Mouse (Mus musculus) B cell, adult (primary cell): ENCODE data around the gene Anp32e. TPM values are rescaled to one million over a fixed set of nuclear protein-coding genes. Genes with fewer than 3 reads are reported as not detected.

ENCODE experiments used
- total RNA-seq: library from RNA; stranded (reverse); gene quantifications from 4 replicates; pipeline ENCODE4 v1.2.4, GENCODE M21; 2023; ENCODE audit not compliant: inconsistent age

Gene Anp32e
- 103 to 121 TPM (median 117 TPM) in 4 replicates for total RNA-seq

DNA sequence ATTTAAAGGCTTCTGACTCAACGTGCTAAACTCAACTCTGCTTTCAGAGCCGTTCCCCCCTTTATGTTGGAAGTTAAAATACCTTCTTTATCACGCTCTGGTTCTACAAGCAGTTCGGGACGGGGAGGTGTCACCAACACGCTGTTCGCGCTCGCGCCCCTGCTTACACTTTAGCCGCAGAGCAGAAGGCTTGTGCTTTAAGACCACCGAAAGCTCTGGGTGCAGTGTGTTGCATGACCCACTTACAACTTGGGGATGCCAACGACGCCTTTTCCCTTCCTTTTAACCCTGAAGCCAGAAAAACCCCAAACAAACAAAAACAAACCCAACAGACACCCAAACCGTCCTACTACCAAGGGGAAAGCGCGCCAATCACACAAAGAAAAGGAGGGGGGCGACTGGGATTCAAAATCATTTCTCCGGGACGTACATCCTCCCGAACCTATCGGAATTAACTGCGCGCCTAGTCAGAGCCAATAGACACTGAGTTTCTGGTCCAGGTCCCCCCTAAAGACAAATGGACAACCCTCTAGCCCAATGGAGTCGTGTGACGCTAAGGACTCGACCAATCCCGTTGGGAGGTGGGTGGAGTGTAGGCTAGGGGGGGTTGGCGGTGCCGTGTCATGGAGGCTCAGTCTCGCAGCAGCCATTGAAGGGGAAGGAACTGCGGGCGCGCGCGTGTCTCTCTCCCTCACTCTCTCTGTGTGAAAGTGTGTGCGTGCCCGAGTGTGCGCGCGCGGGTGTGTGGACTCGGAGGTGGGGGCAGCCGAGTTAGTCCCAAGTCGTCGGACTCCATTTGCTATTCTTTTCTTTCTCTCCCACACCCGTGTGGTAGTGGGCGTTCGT lies at the start of gene Anp32e:
Anp32e (plus strand) TSS at position 589 of the 846 bp plus-strand sequence.

DNA sequence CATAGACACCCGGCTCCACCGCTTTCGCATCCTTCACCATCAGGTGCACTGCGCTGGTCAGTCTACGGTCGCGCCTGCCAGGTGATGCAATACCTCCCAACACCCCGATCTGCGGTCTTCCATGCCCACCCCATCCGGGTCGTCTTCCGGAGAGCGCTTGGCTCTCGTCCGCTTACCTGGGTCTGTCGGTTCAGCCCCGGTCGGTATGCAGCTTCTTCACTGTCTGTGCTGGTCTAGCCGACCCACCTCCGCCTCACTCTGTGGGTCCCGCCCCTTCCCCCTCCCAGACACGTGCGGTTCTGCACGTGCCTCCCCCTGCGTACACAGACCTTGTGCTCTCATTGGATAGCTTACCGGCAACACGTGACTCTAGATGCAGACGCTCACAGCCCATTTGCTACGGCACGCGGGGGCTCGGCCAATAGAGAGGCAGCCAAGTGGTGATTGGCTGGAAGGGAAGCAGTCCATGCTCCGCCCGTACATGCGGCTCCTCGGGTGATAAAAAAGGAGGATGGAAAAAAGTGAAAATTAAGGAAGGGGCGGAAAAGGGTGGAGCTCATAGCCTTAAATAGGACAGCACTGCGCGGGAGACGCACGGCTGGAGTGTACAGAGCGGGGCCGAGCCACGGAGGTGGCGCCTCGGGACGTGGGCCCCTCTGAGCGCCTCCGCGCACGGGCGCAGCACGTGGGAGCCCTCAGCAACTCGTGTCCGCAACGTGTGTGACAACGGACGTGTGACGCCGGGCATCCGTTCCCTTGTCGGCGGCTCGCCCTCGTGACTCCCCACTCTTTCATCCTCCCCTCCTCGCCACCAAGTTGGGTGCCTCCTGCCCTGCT lies 46.8 kb upstream of the Anp32e start, which contains the start of gene Ciart:
Ciart (minus strand) TSS at position 273 of the 837 bp plus-strand sequence.

DNA sequence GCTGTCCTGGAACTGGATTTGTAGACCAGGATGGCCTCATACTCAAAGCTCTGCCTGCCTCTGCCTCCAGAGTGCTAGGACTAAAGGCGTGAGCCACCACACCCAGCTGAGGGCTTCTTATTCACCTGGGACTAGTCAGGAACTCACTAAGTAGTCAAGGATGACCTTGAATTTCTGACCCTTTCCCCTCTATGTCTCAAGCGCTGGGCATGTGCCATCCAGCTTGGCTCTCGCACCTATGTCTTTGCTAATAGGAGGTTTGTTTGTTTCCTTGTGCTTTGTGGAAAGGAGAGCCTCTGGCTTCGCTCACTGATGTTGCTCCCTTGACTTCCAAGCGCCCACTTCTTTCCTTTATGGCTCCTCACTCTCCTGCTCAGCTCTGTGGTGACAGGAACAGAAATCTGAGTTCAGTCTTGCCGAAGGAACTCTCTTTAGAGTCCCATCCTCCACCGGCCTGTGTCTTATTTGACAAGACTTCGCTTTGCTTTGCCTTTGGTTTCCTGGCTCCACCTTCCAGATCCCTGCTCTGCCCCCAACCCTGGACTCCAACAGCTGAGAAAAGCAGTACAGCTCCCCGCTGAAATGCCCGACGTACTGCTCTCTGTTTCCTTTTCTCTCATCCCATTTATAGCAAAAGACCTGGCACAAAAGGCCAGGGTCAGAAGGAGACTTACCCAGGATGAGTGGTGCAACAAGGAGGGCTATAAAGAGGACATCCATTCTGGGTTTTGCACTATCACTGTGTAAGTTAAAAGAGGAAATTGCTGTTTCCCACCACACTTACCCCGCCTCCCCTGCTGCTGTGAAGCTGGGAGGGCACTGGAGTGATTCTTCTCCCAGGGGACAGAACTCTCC lies 37.6 kb upstream of the Anp32e start, which contains the start of gene BC028528:
BC028528 (minus strand) TSS at position 795 of the 855 bp plus-strand sequence.

DNA sequence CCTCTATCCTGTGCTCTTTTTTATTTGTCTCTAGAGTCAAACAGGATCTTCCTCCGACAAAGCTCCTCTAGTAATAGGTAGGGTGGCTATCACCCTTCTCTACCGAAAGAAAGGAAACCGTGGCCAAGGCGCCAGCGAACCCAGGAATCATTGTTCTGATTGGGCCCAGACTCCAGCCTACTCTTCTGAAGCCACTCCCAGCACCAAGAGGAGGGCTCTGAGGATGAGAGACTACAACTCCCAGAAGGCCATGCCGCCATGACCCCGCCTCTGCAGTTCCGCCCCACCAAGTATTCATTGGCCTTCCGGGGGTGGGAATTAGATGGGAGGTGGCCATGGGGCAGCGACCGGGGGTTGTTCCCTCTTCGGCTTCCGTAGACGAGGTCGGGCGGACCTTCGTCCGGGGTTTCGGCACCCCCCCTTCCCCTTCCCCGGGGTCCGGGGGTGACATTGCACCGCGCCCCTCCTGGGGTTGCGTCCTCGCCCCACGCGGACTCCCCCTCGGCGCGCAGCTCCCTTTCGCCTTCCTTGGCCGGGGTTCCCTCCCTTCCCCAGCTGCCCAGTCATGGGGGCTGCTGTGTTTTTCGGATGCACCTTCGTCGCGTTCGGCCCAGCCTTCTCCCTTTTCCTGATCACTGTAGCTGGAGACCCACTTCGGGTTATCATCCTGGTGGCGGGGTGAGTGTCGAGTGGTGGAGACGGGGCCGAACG lies 35.3 kb upstream of the Anp32e start, which contains the start of gene Aph1a:
Aph1a (plus strand) TSS at position 364 of the 711 bp plus-strand sequence.

DNA sequence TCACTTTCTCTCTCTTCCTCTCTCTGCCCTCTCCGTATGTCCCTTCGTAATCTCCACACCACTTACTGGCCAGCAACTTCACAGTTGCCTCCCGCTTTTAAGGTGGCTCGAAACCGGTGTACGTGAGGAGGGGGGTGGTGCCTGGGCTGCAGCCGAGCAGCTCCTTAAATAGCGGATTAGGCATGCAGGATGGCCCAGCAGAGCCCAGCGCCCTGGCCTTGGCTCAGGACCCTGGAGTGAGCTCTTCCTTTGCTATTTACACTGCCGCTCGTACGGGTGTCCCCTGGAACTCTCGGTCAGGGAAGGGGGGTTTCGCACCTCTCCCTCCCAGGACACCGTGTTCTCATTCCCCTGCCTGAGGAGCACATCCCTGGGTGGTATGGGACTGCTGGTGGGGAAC lies 24.5 kb upstream of the Anp32e start, which contains the start of gene Car14:
Car14 (minus strand) TSS at position 124 of the 400 bp plus-strand sequence.

DNA sequence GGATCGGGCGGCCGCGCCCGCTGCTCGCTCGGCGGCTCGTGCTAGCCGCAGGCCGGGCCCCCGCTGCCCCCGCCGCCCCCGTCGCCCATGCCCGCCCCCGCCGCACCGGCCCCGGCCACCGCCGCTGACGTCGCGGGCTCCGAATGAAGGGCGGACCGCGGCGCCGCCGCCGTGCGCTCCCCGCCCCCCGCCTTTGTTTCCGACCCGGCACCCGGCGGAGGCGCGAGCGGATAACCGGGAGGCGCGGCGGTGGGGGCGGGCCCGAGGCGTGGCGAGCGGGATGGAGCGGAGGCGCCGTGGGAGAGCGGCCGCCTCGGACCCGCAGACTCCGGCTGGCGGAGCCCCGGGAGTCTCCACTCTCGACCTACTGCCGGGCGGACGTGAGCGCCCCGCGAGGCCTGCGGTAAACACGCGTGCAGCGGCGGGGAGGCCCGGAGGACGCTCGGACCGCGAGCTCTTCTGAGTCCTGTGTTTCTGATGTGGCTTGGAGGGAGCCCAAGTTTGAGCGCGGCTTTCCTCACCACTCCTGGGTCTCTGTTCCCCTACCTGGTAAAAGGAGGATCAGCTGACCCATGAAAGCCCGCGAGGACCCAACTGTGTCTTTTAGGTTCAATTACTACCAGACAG lies 66.9 kb downstream of the Anp32e start, which contains the start of gene Plekho1:
Plekho1 (minus strand) TSS at position 200 of the 627 bp plus-strand sequence.

Other genes with a start within 250 kb of the Anp32e start
- gene Adamtsl4, start 241.3 kb upstream of the Anp32e start, total RNA-seq: 10.1 to 18.8 TPM (median 14.3 TPM) in 4 replicates
- 8.9 to 11.2 TPM (median 9.7 TPM) in 4 replicates for gene Ecm1, start 189.7 kb upstream of the Anp32e start, total RNA-seq
- 84.3 to 86.3 TPM (median 84.9 TPM) in 4 replicates for gene Tars2, start 169.0 kb upstream of the Anp32e start, total RNA-seq
- gene Rprd2, start 110.4 kb upstream of the Anp32e start, total RNA-seq: 93.2 to 115 TPM (median 103 TPM) in 4 replicates
- gene Prpf3, start 73.4 kb upstream of the Anp32e start, total RNA-seq: 89.6 to 102 TPM (median 98.9 TPM) in 4 replicates
- gene Mrps21, start 57.7 kb upstream of the Anp32e start, total RNA-seq: 103 to 115 TPM (median 109 TPM) in 4 replicates
- gene Ciart, start 47.0 kb upstream of the Anp32e start, total RNA-seq: 219 to 247 TPM (median 225 TPM) in 4 replicates
- 51.8 to 76.7 TPM (median 72.8 TPM) in 4 replicates for gene BC028528, start 37.2 kb upstream of the Anp32e start, total RNA-seq
- 44.8 to 57.9 TPM (median 54.3 TPM) in 4 replicates for gene Aph1a, start 35.3 kb upstream of the Anp32e start, total RNA-seq
- not detected in 4 replicates for gene Car14, start 24.6 kb upstream of the Anp32e start, total RNA-seq
- 203 to 253 TPM (median 234 TPM) in 4 replicates for gene Plekho1, start 66.8 kb downstream of the Anp32e start, total RNA-seq
- 16.8 to 29.1 TPM (median 20.3 TPM) in 4 replicates for gene Vps45, start 129.2 kb downstream of the Anp32e start, total RNA-seq
- gene Otud7b, start 175.3 kb downstream of the Anp32e start, total RNA-seq: 53.7 to 61.3 TPM (median 54.9 TPM) in 4 replicates
- gene Mtmr11, start 232.8 kb downstream of the Anp32e start, total RNA-seq: 1.9 to 3.4 TPM (median 2.4 TPM) in 4 replicates
- 86.6 to 96.9 TPM (median 89.8 TPM) in 4 replicates for gene Sf3b4, start 243.1 kb downstream of the Anp32e start, total RNA-seq